Comparison of ENCODE assay signal across 49 mouse cellular contexts in genomic region chr8:105969367-105969766, GRCm38 (mm10). TPM values are rescaled to one million over a fixed set of nuclear protein-coding genes. Genes with fewer than 3 reads are reported as not detected.
"Had no signal": no experiment of that assay in that cellular context is flagged by ENCODE, and none has a peak within 500 bp of the region (broad histone marks: within the 10 kb centered on the region; RNA-seq: fewer than 3 reads in every experiment).

No protein-coding gene starts in this region.

- H3K9me3 ChIP-seq: heart, embryonic 12.5 days; heart, embryonic 13.5 days; heart, embryonic 15.5 days; hindbrain, embryonic 10.5 days; hindbrain, embryonic 12.5 days; hindbrain, embryonic 13.5 days; hindbrain, embryonic 15.5 days; intestine, embryonic 15.5 days; kidney, embryonic 15.5 days had no signal

- H3K27ac ChIP-seq: hindbrain, embryonic 10.5 days; hindbrain, embryonic 12.5 days; hindbrain, embryonic 13.5 days; hindbrain, embryonic 14.5 days; hindbrain, embryonic 15.5 days; hindbrain, postnatal 0 days; intestine, embryonic 15.5 days; kidney, embryonic 15.5 days; kidney, postnatal 0 days; layer of hippocampus, adult 2 months; left cerebral cortex, adult 2 months had no signal

- H3K27me3 ChIP-seq: heart, embryonic 12.5 days; heart, embryonic 13.5 days; heart, embryonic 15.5 days; intestine, embryonic 15.5 days; kidney, embryonic 15.5 days had no signal

- H3K4me3 ChIP-seq: heart, embryonic 12.5 days; heart, embryonic 13.5 days; heart, embryonic 15.5 days; hindbrain, embryonic 10.5 days; hindbrain, embryonic 12.5 days; hindbrain, embryonic 13.5 days; hindbrain, embryonic 15.5 days; intestine, embryonic 15.5 days; kidney, embryonic 15.5 days; layer of hippocampus, adult 2 months; left cerebral cortex, adult 2 months had no signal

- H3K9ac ChIP-seq: heart, embryonic 12.5 days; heart, embryonic 13.5 days; heart, embryonic 15.5 days; hindbrain, embryonic 12.5 days; hindbrain, embryonic 13.5 days; hindbrain, embryonic 14.5 days; hindbrain, embryonic 15.5 days; intestine, embryonic 15.5 days; kidney, embryonic 15.5 days had no signal

- DNase-seq: heart, postnatal 10 days; heart, postnatal 14 days; heart, postnatal 36 days; heart, postnatal 4 days; kidney, adult 11 months; kidney, adult 18-20 months; kidney, adult 2 months; kidney, adult 8-10 months; kidney, adult 9 months; kidney, postnatal 10 days; kidney, postnatal 14 days; kidney, postnatal 25 days; kidney, postnatal 36 days; kidney, postnatal 4 days; layer of hippocampus, adult 9-11 months; layer of hippocampus, postnatal 36 days had no signal

- ATAC-seq: hindbrain, embryonic 16.5 days; hindbrain, postnatal 0 days; inflammation-experienced regulatory T-cells, adult 6 months; intestine, embryonic 15.5 days; intestine, embryonic 16.5 days; intestine, postnatal 0 days had no signal

- H3K4me2 ChIP-seq: heart, embryonic 12.5 days; heart, embryonic 13.5 days; heart, embryonic 15.5 days; hindbrain, embryonic 12.5 days; hindbrain, embryonic 13.5 days; hindbrain, embryonic 14.5 days; hindbrain, embryonic 15.5 days; intestine, embryonic 15.5 days; kidney, embryonic 15.5 days had no signal

- H3K36me3 ChIP-seq: heart, embryonic 12.5 days; heart, embryonic 13.5 days; heart, embryonic 15.5 days; hindbrain, embryonic 10.5 days; hindbrain, embryonic 12.5 days; hindbrain, embryonic 13.5 days; hindbrain, embryonic 15.5 days; intestine, embryonic 15.5 days; kidney, embryonic 15.5 days had no signal

RNA-seq across cellular contexts. Expression of gene Dpep3, which starts 9.9 kb away (rescaled TPM):
- total RNA-seq: heart, postnatal 10 days; heart, postnatal 14 days; heart, postnatal 25 days; heart, postnatal 36 days; heart, postnatal 4 days; hematopoietic stem cell, adult 5-6 weeks; hindbrain, postnatal 0 days; layer of hippocampus, adult 18-20 months; layer of hippocampus, adult 2 months; layer of hippocampus, adult 8-10 months; layer of hippocampus, postnatal 10 days; layer of hippocampus, postnatal 14 days; layer of hippocampus, postnatal 25 days; layer of hippocampus, postnatal 36 days; left cerebral cortex, adult 18-20 months; left cerebral cortex, adult 2 months had no signal
- polyA plus RNA-seq: heart, embryonic 12.5 days; heart, embryonic 13.5 days; heart, embryonic 14.5 days; heart, embryonic 15.5 days; heart, embryonic 16.5 days; heart, postnatal 0 days; hindbrain, embryonic 10.5 days; hindbrain, embryonic 11.5 days; hindbrain, embryonic 12.5 days; hindbrain, embryonic 13.5 days; hindbrain, embryonic 14.5 days; hindbrain, embryonic 15.5 days; hindbrain, embryonic 16.5 days; hindbrain, postnatal 0 days; inflammation-experienced regulatory T-cells, adult 6 months; intestine, embryonic 14.5 days; intestine, embryonic 15.5 days; intestine, embryonic 16.5 days; intestine, postnatal 0 days; kidney, embryonic 14.5 days; kidney, embryonic 15.5 days; kidney, embryonic 16.5 days; kidney, postnatal 0 days had no signal

RNA-seq across cellular contexts. Expression of gene Lcat, which starts 26.2 kb away (rescaled TPM):
- total RNA-seq: hematopoietic stem cell, adult 5-6 weeks had no signal
